Mouse (Mus musculus) neural tube, embryonic 14.5 days (tissue): ENCODE results near the gene Sugct. TPM values are rescaled to one million over a fixed set of nuclear protein-coding genes. Genes with fewer than 3 reads are reported as not detected.
"Not testable (repeated sequence)": the region's sequence is repeated elsewhere in the genome, so short reads cannot be mapped to it uniquely, and the experiment has no call there.

Experiments used
- ATAC-seq: fragments of 200-750 bp; cut with Nextera tagmentation; 2 replicates; pipeline ENCODE4 v1.8.0; 2017; ENCODE audit warnings: low read depth, mild to moderate bottlenecking, moderate TSS enrichment, moderate library complexity
- H3K27ac ChIP-seq: fragments of 300-500 bp; sonication (generic); 2 replicates; pipeline ENCODE4 v1.5.1; 2014; ENCODE audit warnings: low read depth, mild to moderate bottlenecking, control low read depth, low read length, moderate library complexity, mixed read lengths
- H3K27me3 ChIP-seq: fragments of 300-500 bp; sonication (generic); 2 replicates; pipeline ENCODE4 v1.6.1; 2014; ENCODE audit warnings: low read length; ENCODE audit not compliant: control insufficient read depth, insufficient read depth
- H3K36me3 ChIP-seq: fragments of 300-500 bp; sonication (generic); 2 replicates; pipeline ENCODE4 v1.6.1; 2014; ENCODE audit warnings: low read length, mixed read lengths; ENCODE audit not compliant: control insufficient read depth, insufficient read depth
- H3K4me1 ChIP-seq: fragments of 300-500 bp; sonication (generic); 2 replicates; pipeline ENCODE4 v1.6.1; 2014; ENCODE audit warnings: low read length; ENCODE audit not compliant: control insufficient read depth, insufficient read depth
- H3K4me2 ChIP-seq: fragments of 300-500 bp; sonication (generic); 2 replicates; pipeline ENCODE4 v1.6.1; 2014; ENCODE audit warnings: mild to moderate bottlenecking, low read depth, low read length, control low read depth
- H3K4me3 ChIP-seq: fragments of 300-500 bp; sonication (generic); 2 replicates; pipeline ENCODE4 v1.5.1; 2014; ENCODE audit warnings: low read depth, low read length, control low read depth, mixed read lengths
- H3K9ac ChIP-seq: fragments of 300-500 bp; sonication (generic); replicated peaks from 2 replicates; pipeline ENCODE4 v1.6.1; 2014; ENCODE audit warnings: low read depth, mild to moderate bottlenecking, control low read depth, low read length, mixed read lengths
- H3K9me3 ChIP-seq: fragments of 300-500 bp; sonication (generic); 2 replicates; pipeline ENCODE4 v1.6.1; 2016; ENCODE audit warnings: low read length; ENCODE audit not compliant: control insufficient read depth
- WGBS: fragments of 180-500 bp; shearing (Covaris S2); extraction: QIAGEN DNeasy Blood & Tissue Kit; methylation state at CpG from one replicate; pipeline ENCODE4 v1.1.7; 2014; 5-methylcytosine and 5-hydroxymethylcytosine counted together
- polyA plus RNA-seq: library from polyadenylated mRNA; unstranded; fragments of >200 nt; fragmentation: Nextera tagmentation; extraction: Ambion mirVana; gene quantifications from 2 replicates; pipeline ENCODE4 v1.2.1, GENCODE M21; 2014

The Sugct gene
- polyA plus RNA-seq, 1 experiment from 2014 or later, result 2.2 TPM

GRCm38 (mm10) chr13:16878056-16878455 lies 817.3 kb downstream of the Sugct start:
- no peak overlapping the region for H3K27ac ChIP-seq
- no peak for ATAC-seq
- H3K9ac ChIP-seq, result no peak overlapping the region
- H3K27me3 ChIP-seq, result no peaks in the 10 kb centered on the region
- no peak overlapping the region for H3K4me3 ChIP-seq
- no peak overlapping the region for H3K4me2 ChIP-seq
- 78% methylated on average over 1 of the region's 1 CpGs for WGBS
- no peaks in the 10 kb centered on the region for H3K36me3 ChIP-seq
- H3K4me1 ChIP-seq, result no peaks in the 10 kb centered on the region
- H3K9me3 ChIP-seq, result no peaks in the 10 kb centered on the region

- no peak for ATAC-seq
- H3K27ac ChIP-seq, result no peak overlapping the region
- no peaks in the 10 kb centered on the region for H3K4me1 ChIP-seq
- H3K9ac ChIP-seq, result no peak overlapping the region
- H3K27me3 ChIP-seq, result no peaks in the 10 kb centered on the region
- no peak overlapping the region for H3K4me2 ChIP-seq
- H3K36me3 ChIP-seq, result no peaks in the 10 kb centered on the region
- WGBS, result 72% methylated on average over 2 of the region's 2 CpGs
- no peak overlapping the region for H3K4me3 ChIP-seq
- no peaks in the 10 kb centered on the region for H3K9me3 ChIP-seq
Measured at GRCm38 (mm10) chr13:16859986-16860385, 835.4 kb downstream of the Sugct start.

- Histone ChIP-seq H3K27me3 (no peaks in the 10 kb centered on the region), H3K4me1 (no peaks in the 10 kb centered on the region), H3K9me3 (no peaks in the 10 kb centered on the region), H3K36me3 (no peaks in the 10 kb centered on the region), H3K9ac (no peak overlapping the region), H3K4me2 (no peak overlapping the region), H3K27ac (no peak overlapping the region), H3K4me3 (no peak overlapping the region)
- 63% methylated on average over 2 of the region's 2 CpGs for WGBS
- ATAC-seq, result no peak
Measured at GRCm38 (mm10) chr13:16847236-16847635, 848.1 kb downstream of the Sugct start.

DNA sequence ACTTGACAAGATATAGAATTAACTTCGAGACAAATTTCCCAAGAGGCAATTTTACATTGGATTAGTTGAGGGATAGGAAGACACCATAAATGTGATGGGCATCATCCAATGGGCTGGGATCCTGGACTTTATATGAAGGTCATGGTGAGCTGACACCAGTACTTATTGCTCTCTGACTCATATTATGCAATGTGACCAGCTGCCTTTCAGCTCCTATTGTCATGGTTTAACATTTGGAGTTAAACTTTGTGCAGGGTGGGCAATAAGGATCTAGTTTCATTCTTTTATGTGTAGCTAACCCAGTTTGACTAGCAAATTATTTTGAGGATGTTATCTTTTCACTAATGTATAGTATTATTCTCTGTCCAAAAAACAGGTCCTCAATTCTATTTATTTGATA lies 854.4 kb downstream of the Sugct start:
- 89% methylated on average over 1 of the region's 1 CpGs for WGBS
- Histone ChIP-seq H3K9ac (no peak overlapping the region), H3K4me1 (no peaks in the 10 kb centered on the region), H3K27me3 (no peaks in the 10 kb centered on the region), H3K9me3 (no peaks in the 10 kb centered on the region), H3K4me3 (no peak overlapping the region), H3K4me2 (no peak overlapping the region), H3K36me3 (no peaks in the 10 kb centered on the region), H3K27ac (no peak overlapping the region)
- ATAC-seq, result no peak

GRCm38 (mm10) chr13:16838409-16838808 lies 856.9 kb downstream of the Sugct start:
- WGBS, result 86% methylated on average over 3 of the region's 3 CpGs
- Histone ChIP-seq H3K9me3 (no peaks in the 10 kb centered on the region), H3K27me3 (no peaks in the 10 kb centered on the region), H3K36me3 (no peaks in the 10 kb centered on the region), H3K4me2 (no peak overlapping the region), H3K4me3 (no peak overlapping the region), H3K27ac (no peak overlapping the region), H3K4me1 (no peaks in the 10 kb centered on the region), H3K9ac (no peak overlapping the region)
- no peak for ATAC-seq

DNA sequence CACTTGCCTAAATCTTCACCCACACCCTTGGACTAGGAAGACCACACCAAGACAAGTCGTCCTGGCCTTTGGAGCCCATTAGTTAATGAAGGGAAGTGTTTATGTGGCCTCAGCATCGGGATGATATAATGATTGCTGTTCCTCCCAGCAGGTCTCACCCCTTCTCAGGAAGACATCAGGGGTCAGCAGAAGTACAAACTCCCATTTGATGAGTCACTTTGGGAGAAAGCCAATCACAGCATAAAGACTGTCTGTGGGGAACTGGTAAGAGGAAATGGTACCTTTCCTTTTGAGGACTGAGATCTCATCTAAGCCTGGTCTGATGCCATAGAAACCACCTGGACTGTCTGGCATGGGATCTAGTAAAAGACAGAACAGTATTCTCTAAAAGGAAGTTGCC lies 860.2 kb downstream of the Sugct start:
- H3K4me3 ChIP-seq, result no peak overlapping the region
- no peaks in the 10 kb centered on the region for H3K27me3 ChIP-seq
- no peak overlapping the region for H3K9ac ChIP-seq
- H3K9me3 ChIP-seq, result no peaks in the 10 kb centered on the region
- H3K4me1 ChIP-seq, result no peaks in the 10 kb centered on the region
- H3K4me2 ChIP-seq, result no peak overlapping the region
- WGBS, result 61% methylated on average over 2 of the region's 2 CpGs
- no peak for ATAC-seq
- H3K36me3 ChIP-seq, result no peaks in the 10 kb centered on the region
- no peak overlapping the region for H3K27ac ChIP-seq

- Histone ChIP-seq H3K27me3 (no peaks in the 10 kb centered on the region), H3K4me2 (no peak overlapping the region), H3K9me3 (no peaks in the 10 kb centered on the region), H3K27ac (no peak overlapping the region), H3K4me3 (no peak overlapping the region), H3K9ac (no peak overlapping the region), H3K4me1 (no peaks in the 10 kb centered on the region), H3K36me3 (no peaks in the 10 kb centered on the region)
- ATAC-seq, result no peak
Measured at GRCm38 (mm10) chr13:16833069-16833468, 862.3 kb downstream of the Sugct start.

DNA sequence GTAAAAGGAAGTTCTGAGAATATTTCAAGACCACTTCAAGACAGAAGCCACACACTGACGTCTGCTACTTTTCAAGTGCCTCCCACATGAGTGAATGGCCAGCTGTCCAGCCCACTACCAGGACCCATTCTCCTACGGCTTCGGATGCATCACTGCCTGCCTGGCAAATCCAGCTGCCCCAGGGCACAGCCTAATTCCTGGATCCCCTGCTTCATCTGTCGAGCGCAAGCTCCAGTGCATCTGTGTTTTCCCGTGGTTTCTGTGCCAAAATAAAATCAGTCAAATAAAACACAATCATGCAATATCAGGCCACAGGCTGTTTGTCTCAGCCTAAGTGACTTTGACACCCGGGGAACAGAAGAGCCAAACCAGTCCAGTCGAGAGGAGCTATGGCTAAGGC lies 863.5 kb downstream of the Sugct start:
- no peak overlapping the region for H3K9ac ChIP-seq
- ATAC-seq, result no peak
- H3K9me3 ChIP-seq, result no peaks in the 10 kb centered on the region
- H3K27me3 ChIP-seq, result no peaks in the 10 kb centered on the region
- no peaks in the 10 kb centered on the region for H3K36me3 ChIP-seq
- no peak overlapping the region for H3K27ac ChIP-seq
- no peak overlapping the region for H3K4me2 ChIP-seq
- 71% methylated on average over 8 of the region's 8 CpGs for WGBS
- H3K4me1 ChIP-seq, result no peaks in the 10 kb centered on the region
- H3K4me3 ChIP-seq, result no peak overlapping the region

GRCm38 (mm10) chr13:16830291-16830690 lies 865.1 kb downstream of the Sugct start:
- not testable (repeated sequence) for H3K9ac ChIP-seq, H3K4me1 ChIP-seq, H3K4me3 ChIP-seq, H3K27me3 ChIP-seq, H3K36me3 ChIP-seq, H3K4me2 ChIP-seq, H3K9me3 ChIP-seq, ATAC-seq, H3K27ac ChIP-seq
- WGBS, result 39% methylated on average over 6 of the region's 6 CpGs

GRCm38 (mm10) chr13:16829589-16829988 lies 865.8 kb downstream of the Sugct start:
- H3K9me3 ChIP-seq, result no peaks in the 10 kb centered on the region
- no peaks in the 10 kb centered on the region for H3K36me3 ChIP-seq
- ATAC-seq, result no peak; the same call in 1 of the 2 replicates
- H3K4me1 ChIP-seq, result no peaks in the 10 kb centered on the region
- H3K4me3 ChIP-seq, result no peak overlapping the region
- no peaks in the 10 kb centered on the region for H3K27me3 ChIP-seq
- no peak overlapping the region for H3K4me2 ChIP-seq
- no peak overlapping the region for H3K27ac ChIP-seq
- no peak overlapping the region for H3K9ac ChIP-seq
- 61% methylated on average over 2 of the region's 2 CpGs for WGBS
